Mouse (Mus musculus) heart, postnatal 0 days (tissue): ENCODE results near the gene Ptov1. TPM values are rescaled to one million over a fixed set of nuclear protein-coding genes. Genes with fewer than 3 reads are reported as not detected.

ENCODE experiments used
- ATAC-seq: fragments of 200-750 bp; cut with Nextera tagmentation; 2 replicates; pipeline ENCODE4 v1.8.0; 2017; ENCODE audit warnings: low read depth, moderate number of reproducible peaks, moderate library complexity; ENCODE audit not compliant: insufficient read depth
- DNase-seq: peaks from one replicate; pipeline ENCODE4 v3.0.0-alpha.2; 2016; ENCODE audit warnings: low spot score
- H3K27ac ChIP-seq: fragments of 300-500 bp; sonication (generic); 2 replicates; pipeline ENCODE4 v1.5.1; 2014; ENCODE audit warnings: low read depth, mild to moderate bottlenecking
- H3K27me3 ChIP-seq: fragments of 300-500 bp; sonication (generic); 2 replicates; pipeline ENCODE4 v1.6.1; 2014; ENCODE audit warnings: low read length, mixed read lengths; ENCODE audit not compliant: control insufficient read depth, insufficient read depth
- H3K36me3 ChIP-seq: fragments of 300-500 bp; sonication (generic); replicated peaks from 2 replicates; pipeline ENCODE4 v1.6.1; 2014; ENCODE audit warnings: low read length, mixed read lengths; ENCODE audit not compliant: control insufficient read depth, insufficient read depth
- H3K4me1 ChIP-seq: fragments of 300-500 bp; sonication (generic); 2 replicates; pipeline ENCODE4 v1.6.1; 2014; ENCODE audit warnings: antibody characterized with exemption; ENCODE audit not compliant: control insufficient read depth, insufficient read depth
- H3K4me2 ChIP-seq: fragments of 300-500 bp; sonication (generic); 2 replicates; pipeline ENCODE4 v1.6.1; 2014; ENCODE audit warnings: low read depth, mild to moderate bottlenecking, low read length, moderate library complexity
- H3K4me3 ChIP-seq: fragments of 300-500 bp; sonication (generic); 2 replicates; pipeline ENCODE4 v1.5.1; 2014; ENCODE audit warnings: low read depth, low read length
- H3K9ac ChIP-seq: fragments of 300-500 bp; sonication (generic); replicated peaks from 2 replicates; pipeline ENCODE4 v1.6.1; 2014; ENCODE audit warnings: low read depth, low read length, mixed read lengths
- H3K9me3 ChIP-seq: fragments of 300-500 bp; sonication (generic); replicated peaks from 2 replicates; pipeline ENCODE4 v1.6.1; 2016; ENCODE audit warnings: low read length; ENCODE audit not compliant: control insufficient read depth
- CTCF ChIP-seq: IDR thresholded peaks from 2 replicates; pipeline ENCODE4 v1.5.1; 2016; ENCODE audit warnings: antibody characterized with exemption, control low read depth, low read depth
- EP300 ChIP-seq: IDR thresholded peaks from 2 replicates; pipeline ENCODE4 v1.6.1; 2016; ENCODE audit warnings: antibody characterized with exemption, low read depth
- WGBS: fragments of 180-500 bp; shearing (Covaris S2); extraction: QIAGEN DNeasy Blood & Tissue Kit; methylation state at CpG from one replicate; pipeline ENCODE4 v1.1.7; 2014; 5-methylcytosine and 5-hydroxymethylcytosine counted together
- polyA plus RNA-seq: library from polyadenylated mRNA; unstranded; fragments of >200 nt; fragmentation: Nextera tagmentation; extraction: Ambion mirVana; gene quantifications from 2 replicates; pipeline ENCODE4 v1.2.1, GENCODE M21; 2015
- total RNA-seq: library from RNA; depleted of rRNA; stranded (reverse); fragments of >200 nt; gene quantifications from 2 replicates; pipeline ENCODE4 v1.2.3, GENCODE M21; 2014; ENCODE audit warnings: low replicate concordance

Ptov1 gene
- total and polyA plus RNA-seq, 2 experiments from 2014 or later = 248 to 335 TPM

GRCm38 (mm10) chr7:44849416-44850111, 20.0 kb downstream of the Ptov1 start:
- ATAC-seq (peak; percentile 67), DNase-seq (peak; percentile 96)
- Histone ChIP-seq H3K4me1 (peaks cover 21% of the 10 kb centered on the region), H3K4me3 (peak overlapping the region; percentile 81), H3K27ac (peak overlapping the region; percentile 98), H3K4me2 (peak overlapping the region; percentile 82), H3K9ac (peak overlapping the region; percentile 83), H3K36me3 (peaks cover 29% of the 10 kb centered on the region), H3K9me3 (no peaks in the 10 kb centered on the region), H3K27me3 (no peaks in the 10 kb centered on the region)
- TF ChIP-seq CTCF (no peak), EP300 (0 out of 2 replicates have a peak, but pooled peaks have one; percentile 62)
- WGBS = under 1% methylated on average over 41 of the region's 41 CpGs

DNA sequence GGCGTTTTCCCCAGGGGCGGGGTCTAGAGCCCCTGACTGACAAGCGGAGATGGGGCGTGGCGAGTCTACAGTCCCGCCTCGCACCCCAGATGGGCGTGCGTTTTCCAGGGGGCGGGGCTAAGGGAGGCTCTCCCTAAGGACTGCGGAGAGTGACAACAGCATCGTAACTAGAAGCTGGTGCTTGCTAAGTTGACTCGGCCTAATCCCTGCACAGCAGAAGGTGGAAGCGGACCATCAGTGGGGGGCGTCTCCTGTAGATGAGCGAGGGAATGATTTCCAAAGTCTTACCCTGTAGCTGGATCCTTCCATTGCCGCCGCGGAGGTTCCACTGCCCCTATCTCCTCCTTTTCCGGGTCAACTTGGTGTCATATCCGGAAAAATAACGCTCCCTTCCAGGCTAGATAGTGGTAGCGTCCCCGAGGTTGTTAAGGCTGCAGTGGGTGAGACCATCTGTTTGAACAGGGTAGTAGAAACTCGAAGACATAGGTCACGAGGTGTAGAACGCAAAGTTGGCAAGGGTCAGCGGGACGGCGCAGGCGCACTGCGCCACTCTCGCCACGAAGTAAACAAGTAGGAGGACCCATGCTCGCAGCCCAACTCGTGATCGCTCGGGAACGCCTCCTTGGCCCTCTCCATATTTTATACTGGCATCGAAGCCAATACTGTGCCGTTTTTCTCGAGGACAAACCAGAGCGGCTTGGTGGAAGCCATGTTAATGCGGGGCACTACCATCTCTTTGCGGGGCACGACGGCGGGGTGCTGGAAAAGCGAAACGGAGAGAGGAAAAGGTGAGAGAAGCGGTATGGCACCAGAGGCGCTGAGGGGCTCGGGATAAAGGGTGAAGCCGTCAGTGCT, 20.8 kb downstream of the Ptov1 start, which contains the start of the genes Akt1s1 and Tbc1d17:
Gene Akt1s1 (plus strand): TSS at position 431 of the 855 bp plus-strand sequence.
Gene Tbc1d17 (minus strand): TSS at position 519 of the 855 bp plus-strand sequence.
- H3K27ac ChIP-seq = peak within 1 kb of the TSS; percentile 98
- H3K4me2 ChIP-seq = peak within 1 kb of the TSS; percentile 82
- peak within 1 kb of the TSS; percentile 83 for H3K9ac ChIP-seq
- TF ChIP-seq EP300 (peak; percentile 91), CTCF (no peak)
- no peaks in the 10 kb centered on the region for H3K27me3 ChIP-seq
- DNase-seq (peak; percentile 99), ATAC-seq (peak; percentile 83)
- peak within 1 kb of the TSS; percentile 81 for H3K4me3 ChIP-seq
- no peaks in the 10 kb centered on the region for H3K9me3 ChIP-seq
- under 1% methylated on average over 54 of the region's 54 CpGs for WGBS
- H3K36me3 ChIP-seq = peaks cover 37% of the 10 kb centered on the region
- H3K4me1 ChIP-seq = peaks cover 20% of the 10 kb centered on the region

- H3K9ac ChIP-seq = peak overlapping the region; percentile 48
- WGBS = 71% methylated on average over 5 of the region's 5 CpGs
- peaks cover 43% of the 10 kb centered on the region for H3K36me3 ChIP-seq
Observed at GRCm38 (mm10) chr7:44847772-44848171, 21.8 kb downstream of the Ptov1 start.

DNA sequence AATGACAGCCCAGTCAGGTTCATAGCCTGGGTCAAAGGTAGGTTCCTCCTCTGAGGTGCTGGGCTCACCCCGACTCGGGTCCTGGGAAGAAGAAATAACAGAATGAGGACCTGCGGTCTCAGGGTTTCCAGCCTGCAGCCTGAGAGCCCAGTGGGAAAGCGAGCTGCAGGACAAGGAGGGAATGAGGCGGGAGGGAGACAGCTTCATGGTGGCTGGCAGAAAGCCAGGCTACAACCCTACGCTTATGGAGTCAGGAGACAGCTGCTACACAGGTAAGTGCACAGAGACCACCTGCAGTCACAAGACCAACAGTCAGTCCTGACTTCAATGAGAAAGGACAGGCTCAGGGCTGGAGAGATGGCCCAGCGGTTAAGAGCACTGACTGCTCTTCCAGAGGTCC, 22.8 kb downstream of the Ptov1 start:
- TF ChIP-seq EP300 (no peak), CTCF (no peak)
- H3K4me2 ChIP-seq = no peak overlapping the region
- no peak overlapping the region for H3K4me3 ChIP-seq
- WGBS = 82% methylated on average over 7 of the region's 7 CpGs
- peaks cover 16% of the 10 kb centered on the region for H3K4me1 ChIP-seq
- no peak for DNase-seq
- no peak overlapping the region for H3K9ac ChIP-seq
- H3K9me3 ChIP-seq = no peaks in the 10 kb centered on the region
- peaks cover 52% of the 10 kb centered on the region for H3K36me3 ChIP-seq
- no peaks in the 10 kb centered on the region for H3K27me3 ChIP-seq
- ATAC-seq = no peak
- H3K27ac ChIP-seq = no peak overlapping the region

More at GRCm38 (mm10) chr7:44847772-44848171, 21.8 kb downstream of the Ptov1 start:
- DNase-seq (no peak), ATAC-seq (no peak)
- Histone ChIP-seq H3K27me3 (no peaks in the 10 kb centered on the region), H3K9me3 (no peaks in the 10 kb centered on the region), H3K4me1 (peaks cover 16% of the 10 kb centered on the region), H3K27ac (no peak overlapping the region), H3K4me3 (peak overlapping the region; percentile 81), H3K4me2 (peak overlapping the region; percentile 82)
- TF ChIP-seq CTCF (no peak), EP300 (no peak)

DNA sequence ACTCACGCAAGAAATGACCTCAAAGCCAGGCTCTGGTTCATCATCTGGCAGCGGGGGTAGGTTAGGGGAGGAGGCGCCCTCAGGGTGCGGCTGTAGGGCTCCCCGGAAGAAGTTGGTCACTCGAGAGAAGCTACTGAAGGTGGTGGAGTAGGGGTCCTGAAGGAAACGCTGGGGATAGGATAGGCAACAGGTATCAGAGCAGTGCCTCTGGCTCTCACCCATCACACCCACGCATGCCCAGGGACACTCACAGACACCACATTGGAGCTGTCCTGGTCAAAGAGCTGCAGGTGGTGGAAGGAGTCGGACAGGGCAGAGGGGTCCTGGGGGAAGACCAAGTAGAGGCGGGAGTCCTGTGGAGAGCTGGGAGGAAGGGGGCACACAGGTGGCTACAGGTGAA, 24.6 kb downstream of the Ptov1 start:
- 94% methylated on average over 10 of the region's 10 CpGs for WGBS
- Histone ChIP-seq H3K4me1 (peaks cover 11% of the 10 kb centered on the region), H3K27me3 (peaks cover 5% of the 10 kb centered on the region; the same call in 1 of the 2 replicates), H3K36me3 (peaks cover 63% of the 10 kb centered on the region), H3K4me2 (no peak overlapping the region), H3K27ac (no peak overlapping the region), H3K9ac (no peak overlapping the region), H3K4me3 (no peak overlapping the region), H3K9me3 (no peaks in the 10 kb centered on the region)
- ATAC-seq = no peak
- no peak for TF ChIP-seq EP300
- no peak for TF ChIP-seq CTCF
- no peak for DNase-seq
